Mouse (Mus musculus) heart, postnatal 36 days (tissue): ENCODE measurements around the gene Fam131c. TPM values are rescaled to one million over a fixed set of nuclear protein-coding genes. Genes with fewer than 3 reads are reported as not detected.

ENCODE experiments used
- DNase-seq, 2 experiments: peaks; one replicate each; pipeline ENCODE4 v3.0.0; 2021 to 2022
- intact Hi-C: fragments of 180-260 bp; cut with DNase I; formaldehyde crosslinking; loops from one replicate; pipeline ENCODE4 v1.15.1; 2025
- total RNA-seq, 2 experiments: library from RNA; stranded (reverse); gene quantifications; 2 replicates each; pipeline ENCODE4 v1.2.3; 2021

Fam131c gene
- total RNA-seq, 2 experiments from 2014 or later: 1.6 to 1.7 TPM

DNA sequence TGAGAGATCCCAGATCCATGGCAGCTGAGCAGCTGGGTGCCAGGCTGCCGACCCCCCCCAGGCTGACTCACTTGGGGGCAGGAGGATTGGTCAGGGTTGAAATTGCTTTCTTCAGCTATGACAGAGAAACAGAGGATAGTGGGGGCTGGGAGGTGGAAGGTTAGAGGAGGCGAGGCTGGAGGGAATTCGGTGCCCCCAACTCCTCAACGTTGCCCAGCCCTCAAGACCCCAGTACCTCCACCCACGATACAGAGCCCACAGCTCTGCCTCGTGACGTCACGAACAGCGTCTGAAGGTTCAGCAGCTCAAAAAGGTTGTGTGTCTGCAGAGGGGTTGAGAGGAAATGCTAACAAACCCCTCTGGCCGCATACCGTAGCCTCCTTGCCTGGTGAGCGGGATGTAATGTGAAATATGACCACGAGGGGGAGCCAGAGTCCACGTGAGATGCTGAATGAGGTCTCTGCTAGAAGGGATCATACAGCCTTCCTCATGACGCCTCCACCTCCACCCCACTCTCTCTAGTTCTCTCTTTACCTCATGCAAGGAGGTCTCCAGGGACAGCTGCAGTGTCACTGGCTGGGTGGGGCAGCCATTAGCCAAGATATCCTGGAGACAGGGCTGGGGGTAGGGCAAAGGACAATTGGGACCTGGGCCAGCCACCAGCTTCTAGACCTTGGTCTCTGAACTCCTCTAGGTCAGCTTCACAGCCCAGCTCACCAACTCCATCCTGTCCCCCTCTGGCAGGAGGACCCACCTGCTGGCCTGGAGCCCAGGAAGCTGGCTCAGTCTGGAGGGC is 36.7 kb downstream of the Fam131c start:
- intact Hi-C loops: loop anchor here (1.0 to 5.0 kb wide), 2 partner anchors 171 to 453 kb away; no protein-coding TSS in a partner anchor
- peak; percentile 89 to 92 for DNase-seq

DNA sequence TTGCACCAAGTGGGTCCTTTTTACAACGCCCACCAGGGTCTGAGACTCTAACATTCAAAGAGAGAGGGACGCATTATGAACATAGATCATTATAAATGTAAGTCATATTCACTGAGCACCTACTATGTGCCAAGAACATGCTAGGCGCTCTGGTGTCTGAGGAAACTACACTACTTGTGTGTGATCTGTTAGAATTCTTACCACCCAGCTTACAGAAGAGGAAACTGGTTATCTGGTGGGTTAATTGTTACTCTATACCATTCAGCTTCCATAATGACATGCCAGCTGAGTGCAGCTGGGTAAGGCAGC is 37.2 kb downstream of the Fam131c start:
- intact Hi-C loops: no loop called here
- DNase-seq: no peak

- intact Hi-C loops: no loop called here
- DNase-seq: peak; percentile 61 to 63
Measured at GRCm38 (mm10) chr4:141406516-141407299, 38.7 kb downstream of the Fam131c start.

- no peak for DNase-seq
- intact Hi-C loops: no loop called here
Measured at GRCm38 (mm10) chr4:141408577-141408976, 40.6 kb downstream of the Fam131c start.

- intact Hi-C loops: no loop called here
- DNase-seq: no peak
Measured at GRCm38 (mm10) chr4:141411430-141411992, 43.5 kb downstream of the Fam131c start.

GRCm38 (mm10) chr4:141415924-141416323 is 47.9 kb downstream of the Fam131c start, which contains the start of gene Clcnkb:
TSS of gene Clcnkb (minus strand) at chr4:141416014.
- DNase-seq: no peak
- intact Hi-C loops: no loop called here

DNA sequence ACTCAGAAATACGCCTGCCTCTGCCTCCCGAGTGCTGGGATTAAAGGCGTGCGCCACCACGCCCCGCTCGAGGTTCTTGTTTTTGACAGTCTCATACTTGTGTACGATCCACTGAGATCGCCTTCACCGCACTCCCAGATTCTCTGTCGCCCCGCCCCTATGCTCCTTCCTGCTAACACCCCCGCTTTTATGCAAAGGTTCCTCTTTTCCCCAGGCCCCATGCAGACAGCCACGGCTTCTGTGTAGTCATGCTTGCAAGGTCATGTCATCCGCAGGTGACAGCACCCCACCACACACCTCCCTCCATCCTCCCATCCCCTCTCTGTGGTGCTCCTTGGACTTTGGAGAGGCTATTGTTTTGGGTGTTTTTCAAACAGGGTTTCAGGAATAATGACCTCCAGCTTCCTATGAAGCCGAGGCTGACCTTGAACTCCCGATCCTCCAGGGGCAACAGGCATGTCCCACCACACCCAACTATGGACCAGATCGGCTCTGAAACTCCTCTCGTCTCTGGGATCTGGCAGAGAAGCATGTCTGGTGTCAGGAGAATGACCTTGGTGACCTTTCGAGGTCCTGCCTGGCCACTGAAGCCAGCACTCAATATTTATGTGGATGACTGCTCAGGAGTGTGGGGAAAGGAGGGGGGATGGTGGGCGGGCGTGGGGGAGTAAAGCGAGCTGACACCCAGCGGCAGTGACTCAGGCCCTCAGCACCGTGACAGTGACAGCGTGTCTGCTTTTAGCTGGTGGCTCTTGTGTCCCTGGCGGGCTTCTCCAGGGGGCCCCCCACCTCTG is 51.6 kb downstream of the Fam131c start:
- intact Hi-C loops: no loop called here
- no peak for DNase-seq

DNA sequence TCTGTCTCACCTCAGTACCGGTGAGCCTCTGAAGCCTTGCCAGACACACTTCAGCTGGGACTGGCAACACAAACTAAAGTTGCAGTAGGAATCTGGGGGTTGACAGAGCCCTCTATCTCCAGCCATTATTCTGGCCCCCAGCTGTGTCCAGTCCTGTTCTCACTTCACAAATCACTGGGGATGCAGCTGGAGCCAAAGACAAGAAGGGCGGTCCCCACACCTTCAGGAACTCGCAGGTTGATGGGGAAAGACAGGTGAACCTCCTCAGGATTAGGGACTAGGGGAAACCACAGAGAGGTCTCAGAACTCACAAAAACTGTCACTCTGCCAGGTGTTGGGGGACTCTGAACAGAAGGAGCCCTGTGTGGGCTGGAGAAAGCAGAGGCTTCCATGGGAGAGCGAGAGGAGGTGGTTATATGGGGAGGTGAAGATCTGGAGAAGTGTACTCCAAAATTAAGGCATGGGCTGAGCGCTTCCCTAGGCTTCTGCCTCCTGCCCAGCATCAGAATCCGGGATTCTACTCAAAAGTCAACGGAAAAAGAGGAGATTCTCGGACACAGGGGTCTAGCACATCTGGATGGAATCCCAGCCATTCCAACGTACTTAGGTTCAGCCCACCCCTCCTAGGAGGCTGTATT is 52.3 kb downstream of the Fam131c start, which contains the start of gene Hspb7:
Hspb7 (plus strand) TSS at position 588 of the 638 bp plus-strand sequence.
- DNase-seq: no peak
- intact Hi-C loops: no loop called here

DNA sequence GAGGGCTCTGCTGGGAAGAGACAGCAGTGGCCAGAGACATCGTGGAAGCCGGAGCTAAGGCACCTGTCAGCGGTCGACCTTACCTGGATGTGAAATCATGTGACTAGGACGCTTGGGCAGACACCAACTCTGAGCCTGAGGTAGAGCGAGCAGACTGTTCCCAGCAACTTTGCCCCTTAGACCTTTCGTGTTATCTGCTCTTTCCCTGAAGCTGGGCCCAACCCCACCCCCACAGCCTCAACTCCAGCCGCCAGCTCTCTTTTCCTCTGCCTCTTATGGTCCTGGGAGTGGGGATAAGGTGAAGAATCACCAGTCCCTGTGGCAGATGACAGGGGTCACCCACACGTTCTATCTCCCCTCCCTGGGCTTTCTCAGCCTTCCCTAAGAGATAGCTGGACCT is 52.9 kb downstream of the Fam131c start:
- DNase-seq: no peak
- intact Hi-C loops: no loop called here

DNA sequence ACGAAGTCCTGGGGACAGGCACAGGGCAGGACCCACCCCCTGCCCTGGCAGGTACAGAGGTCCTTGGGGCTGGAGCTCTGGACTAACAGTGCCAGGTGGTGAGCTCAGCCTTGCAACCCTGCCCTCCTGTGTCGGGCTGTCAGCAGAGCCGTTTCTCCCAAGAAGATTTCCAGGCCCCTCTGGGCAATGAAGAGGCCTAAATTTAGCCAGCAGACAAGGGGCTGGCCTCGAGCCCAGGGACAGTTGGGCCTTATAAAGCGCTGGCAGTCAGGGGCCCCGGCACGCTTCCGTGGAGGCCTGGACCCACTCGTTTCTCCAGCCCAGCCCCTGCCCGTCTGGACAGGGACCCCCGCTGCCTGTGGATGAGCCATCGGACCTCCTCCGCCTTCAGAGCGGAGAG is 53.4 kb downstream of the Fam131c start:
- intact Hi-C loops: no loop called here

DNA sequence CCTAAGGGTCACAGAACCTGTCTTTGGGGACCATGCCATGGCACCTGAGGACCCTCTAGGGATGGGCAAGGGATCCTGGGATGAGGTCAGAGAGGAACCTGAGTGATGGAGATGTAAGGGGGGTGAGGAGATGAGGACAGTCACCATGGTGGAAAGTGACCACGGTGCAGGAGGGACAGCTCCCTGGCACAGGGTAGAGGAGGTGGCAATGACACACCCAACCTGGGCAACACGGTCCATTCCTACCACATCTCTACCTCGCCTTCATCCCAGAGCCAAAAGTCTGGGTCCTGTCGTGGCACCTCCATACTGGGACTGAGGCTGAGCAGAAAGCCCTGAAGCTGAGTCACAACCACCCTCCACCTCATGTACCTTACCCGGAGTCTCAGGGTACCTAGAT is 54.8 kb downstream of the Fam131c start:
- intact Hi-C loops: no loop called here

More for the DNA sequence above, 53.4 kb downstream of the Fam131c start:
- peak; percentile 82 to 85 for DNase-seq

GRCm38 (mm10) chr4:141423288-141423687 is 55.3 kb downstream of the Fam131c start:
- intact Hi-C loops: no loop called here
- peak; percentile 49 to 63 for DNase-seq

More for the DNA sequence above, 54.8 kb downstream of the Fam131c start:
- DNase-seq: no peak

DNA sequence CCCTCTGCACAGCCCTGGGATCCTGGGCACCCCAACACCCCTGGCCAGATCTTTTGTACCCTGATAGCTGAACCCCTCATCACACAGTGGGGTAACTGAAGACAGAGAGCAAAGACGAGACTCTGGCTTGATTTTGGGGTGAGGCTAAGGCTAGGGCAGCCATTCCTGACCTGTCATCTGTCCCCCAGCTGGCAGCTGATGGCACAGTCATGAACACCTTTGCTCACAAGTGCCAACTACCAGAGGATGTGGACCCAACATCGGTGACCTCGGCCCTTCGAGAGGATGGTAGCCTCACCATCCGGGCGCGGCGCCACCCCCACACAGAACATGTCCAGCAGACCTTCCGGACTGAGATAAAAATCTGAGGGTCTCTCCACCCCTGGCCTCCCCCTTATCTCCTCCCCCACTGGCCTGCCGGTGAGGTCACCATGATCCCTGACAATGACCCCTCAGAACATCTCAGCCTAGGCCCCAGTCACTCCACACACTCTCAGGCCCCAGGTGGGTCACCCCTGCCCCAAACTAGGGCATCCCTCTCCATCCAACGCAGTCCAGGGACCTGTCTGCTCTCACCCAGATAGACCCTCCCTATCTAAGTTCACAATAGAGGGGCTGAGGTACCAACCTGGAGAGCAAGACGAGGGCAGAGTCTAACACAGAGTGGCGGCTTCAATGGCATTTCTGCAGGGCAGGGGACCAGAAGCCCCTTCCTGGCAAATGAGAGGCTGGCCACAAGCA is 55.8 kb downstream of the Fam131c start:
- DNase-seq: no peak
- intact Hi-C loops: no loop called here

DNA sequence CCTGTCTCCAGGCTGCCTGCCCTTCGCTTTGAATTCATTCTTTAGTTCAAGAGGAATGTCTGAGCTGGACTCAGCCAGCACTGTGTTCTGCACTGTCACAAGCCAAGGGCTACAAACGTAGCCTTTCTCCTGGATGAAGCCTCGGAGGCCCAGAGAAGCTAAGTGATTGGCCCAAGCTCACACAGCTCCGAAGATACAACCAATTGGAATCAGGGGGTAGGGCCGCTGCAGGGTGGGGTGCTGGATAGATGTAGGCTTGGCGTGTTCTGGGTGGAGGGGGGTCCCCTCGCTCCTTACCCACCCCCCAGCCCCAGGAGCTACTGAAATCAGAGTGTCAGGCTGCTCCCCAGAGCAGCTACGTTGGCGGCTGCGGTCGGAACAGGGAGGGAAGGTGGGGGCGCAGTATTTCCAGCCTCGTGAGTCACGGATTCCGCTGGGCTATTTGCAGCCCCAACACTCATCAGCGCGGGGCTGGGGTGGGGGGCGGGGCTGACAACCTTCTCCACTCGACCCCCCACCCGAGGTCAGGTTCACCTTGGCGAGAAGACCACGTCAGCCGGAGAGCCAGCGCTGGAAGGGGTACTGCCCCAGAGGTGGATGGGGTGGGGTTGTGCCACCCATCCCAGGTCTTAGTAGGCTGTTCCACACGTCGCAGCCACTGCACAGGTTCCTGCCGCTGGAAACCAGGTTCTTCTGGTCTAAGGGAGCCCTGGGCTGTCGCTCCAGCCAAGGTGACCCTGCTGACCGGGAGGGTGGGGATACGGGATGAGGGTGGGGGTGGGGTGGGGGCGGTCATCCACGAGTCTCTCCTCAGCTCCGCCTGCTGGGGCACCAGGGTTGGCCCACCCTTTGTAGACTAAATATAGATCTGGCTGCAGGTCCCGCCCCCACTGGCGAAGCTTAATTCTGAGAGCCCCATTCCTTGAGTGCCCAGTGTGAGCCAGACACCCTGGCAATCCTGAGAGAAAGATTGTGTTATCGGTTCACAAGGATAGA is 57.8 kb downstream of the Fam131c start:
- peak; percentile 58 to 74 for DNase-seq
- intact Hi-C loops: no loop called here

DNA sequence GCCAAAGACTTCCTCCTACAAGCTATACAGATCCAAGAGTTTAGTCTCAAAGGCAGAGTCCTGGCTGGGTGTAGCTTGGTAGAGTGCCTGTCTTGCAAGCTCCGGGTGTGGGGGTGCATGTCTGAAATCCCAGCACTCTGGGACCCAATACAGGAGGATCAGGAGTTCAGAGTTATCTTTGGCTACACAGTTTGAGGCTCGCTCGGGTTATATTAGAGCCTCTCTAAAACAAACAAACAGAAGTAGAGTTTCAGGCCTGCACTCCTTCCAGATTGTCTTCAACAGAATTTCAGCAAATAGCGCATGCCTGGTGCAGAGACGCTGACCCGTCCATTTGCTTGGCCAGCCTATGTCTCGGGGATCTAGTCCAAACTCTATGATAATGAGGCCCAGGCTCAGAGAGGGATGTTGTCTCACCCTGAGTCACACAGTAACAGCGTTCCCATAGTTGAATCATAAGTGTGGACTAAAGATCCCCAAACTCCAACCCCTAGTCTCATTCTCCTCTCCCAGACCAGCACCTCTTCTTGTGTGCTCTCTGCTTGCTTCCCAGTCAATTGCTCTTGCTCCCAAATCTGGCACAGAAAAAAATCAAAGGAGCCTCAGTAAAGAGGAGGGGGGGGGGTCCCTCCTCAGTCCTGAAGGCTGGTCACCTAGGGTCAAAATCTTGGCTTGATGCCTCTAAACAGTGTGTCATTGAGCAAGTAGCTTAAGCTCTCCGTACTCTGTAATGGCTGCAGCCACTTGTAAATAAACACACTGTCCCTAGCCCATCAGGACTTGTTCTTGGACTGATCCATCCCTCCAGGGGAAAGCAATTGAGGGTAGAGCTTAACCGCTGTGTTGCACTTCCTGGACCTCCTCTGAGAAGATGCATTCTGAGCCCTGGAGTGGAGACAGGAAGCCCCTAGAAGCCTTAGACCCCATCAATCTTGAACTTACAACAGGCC is 59.1 kb downstream of the Fam131c start:
- intact Hi-C loops: no loop called here
- DNase-seq: no peak

- intact Hi-C loops: no loop called here
- no peak for DNase-seq
Measured at GRCm38 (mm10) chr4:141427921-141428320, 59.9 kb downstream of the Fam131c start.

DNA sequence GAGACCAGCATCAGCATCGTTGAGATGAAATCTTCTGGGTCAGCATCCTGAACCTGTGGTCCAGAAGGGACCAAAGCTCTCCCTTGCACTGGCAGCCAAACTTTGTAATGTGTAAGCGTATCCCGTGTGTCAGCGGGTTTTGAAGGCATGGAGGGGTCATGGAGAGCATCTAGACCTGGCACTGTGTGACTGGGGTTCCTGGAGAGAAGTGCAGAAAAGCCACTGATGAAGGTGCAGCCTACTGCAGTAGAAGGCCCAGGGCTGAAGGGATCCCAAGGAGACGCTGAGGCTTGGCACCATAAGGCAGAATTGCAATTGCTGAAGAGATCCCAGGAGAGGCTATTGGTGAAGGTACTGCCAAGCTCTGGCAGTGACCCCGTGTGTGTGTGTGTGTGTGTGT is 61.4 kb downstream of the Fam131c start:
- no peak for DNase-seq
- intact Hi-C loops: no loop called here
